Mouse (Mus musculus) intestine, embryonic 15.5 days (tissue): ENCODE measurements around the gene Adamtsl5. TPM values are rescaled to one million over a fixed set of nuclear protein-coding genes. Genes with fewer than 3 reads are reported as not detected.

ENCODE experiments used
- ATAC-seq: fragments of 200-750 bp; cut with Nextera tagmentation; 2 replicates; pipeline ENCODE4 v1.8.0; 2017; ENCODE audit warnings: moderate TSS enrichment, moderate library complexity
- H3K27ac ChIP-seq: fragments of 300-500 bp; sonication (generic); 2 replicates; pipeline ENCODE4 v1.5.1; 2015; ENCODE audit warnings: mild to moderate bottlenecking, inconsistent platforms
- H3K27me3 ChIP-seq: fragments of 300-500 bp; sonication (generic); replicated peaks from 2 replicates; pipeline ENCODE4 v1.6.1; 2015; ENCODE audit warnings: inconsistent platforms
- H3K36me3 ChIP-seq: fragments of 300-500 bp; sonication (generic); 2 replicates; pipeline ENCODE4 v1.6.1; 2015; ENCODE audit warnings: inconsistent platforms
- H3K4me1 ChIP-seq: fragments of 300-500 bp; sonication (generic); replicated peaks from 2 replicates; pipeline ENCODE4 v1.6.1; 2015; ENCODE audit warnings: inconsistent platforms
- H3K4me2 ChIP-seq: fragments of 300-500 bp; sonication (generic); replicated peaks from 2 replicates; pipeline ENCODE4 v1.6.1; 2015; ENCODE audit warnings: mild to moderate bottlenecking, inconsistent platforms
- H3K4me3 ChIP-seq: fragments of 300-500 bp; sonication (generic); replicated peaks from 2 replicates; pipeline ENCODE4 v1.5.1; 2015; ENCODE audit warnings: inconsistent platforms
- H3K9ac ChIP-seq: fragments of 300-500 bp; sonication (generic); 2 replicates; pipeline ENCODE4 v1.6.1; 2015; ENCODE audit warnings: inconsistent platforms
- H3K9me3 ChIP-seq: fragments of 300-500 bp; sonication (generic); 2 replicates; pipeline ENCODE4 v1.6.1; 2016; ENCODE audit warnings: inconsistent platforms
- WGBS: fragments of 180-500 bp; shearing (Covaris S2); methylation state at CpG from one replicate; pipeline ENCODE4 v1.1.7; 2015; 5-methylcytosine and 5-hydroxymethylcytosine counted together
- polyA plus RNA-seq: library from polyadenylated mRNA; unstranded; fragments of >200 nt; fragmentation: Nextera tagmentation; extraction: Ambion mirVana; gene quantifications from 2 replicates; pipeline ENCODE4 v1.2.1, GENCODE M21; 2015

Adamtsl5 gene
- polyA plus RNA-seq = 19.3 and 20.4 TPM in 2 replicates

- Histone ChIP-seq H3K9ac (peak within 1 kb of the TSS; percentile 56), H3K27ac (0 out of 2 replicates have a peak within 1 kb of the TSS, but pooled peaks have one; percentile 2), H3K9me3 (no peaks in the 10 kb centered on the region), H3K36me3 (no peaks in the 10 kb centered on the region), H3K27me3 (peaks cover 66% of the 10 kb centered on the region), H3K4me1 (peaks cover 47% of the 10 kb centered on the region), H3K4me2 (peak within 1 kb of the TSS; percentile 77), H3K4me3 (peak within 1 kb of the TSS; percentile 44)
- WGBS = 2% methylated on average over 42 of the region's 42 CpGs
- peak; percentile 52 for ATAC-seq
Observed at GRCm38 (mm10) chr10:80348244-80348781, at the start of gene Adamtsl5. Gene Adamtsl5 (minus strand): TSS chr10:80348412.

- ATAC-seq = no peak
- peaks cover 24% of the 10 kb centered on the region for H3K4me1 ChIP-seq
- no peaks in the 10 kb centered on the region for H3K27me3 ChIP-seq
- H3K36me3 ChIP-seq = peaks cover 40% of the 10 kb centered on the region
- H3K4me3 ChIP-seq = peak overlapping the region; percentile 74
- no peaks in the 10 kb centered on the region for H3K9me3 ChIP-seq
- peak overlapping the region; percentile 85 for H3K4me2 ChIP-seq
- H3K27ac ChIP-seq = peak overlapping the region; percentile 99
- 42% methylated on average over 8 of the region's 8 CpGs for WGBS
- peak overlapping the region; percentile 93 for H3K9ac ChIP-seq
Observed at GRCm38 (mm10) chr10:80397524-80398173, 49.4 kb upstream of the Adamtsl5 start.

- H3K36me3 ChIP-seq = peaks cover 41% of the 10 kb centered on the region
- peaks cover 24% of the 10 kb centered on the region for H3K4me1 ChIP-seq
- H3K9ac ChIP-seq = peak overlapping the region; percentile 93; the same call in 1 of the 2 replicates
- no peak for ATAC-seq
- peak overlapping the region; percentile 85 for H3K4me2 ChIP-seq
- H3K27me3 ChIP-seq = no peaks in the 10 kb centered on the region
- H3K9me3 ChIP-seq = no peaks in the 10 kb centered on the region
- WGBS = 85% methylated on average over 11 of the region's 11 CpGs
- H3K4me3 ChIP-seq = peak overlapping the region; percentile 74
- H3K27ac ChIP-seq = peak overlapping the region; percentile 2; the same call in 1 of the 2 replicates
Observed at GRCm38 (mm10) chr10:80396822-80397523, 48.8 kb upstream of the Adamtsl5 start.

DNA sequence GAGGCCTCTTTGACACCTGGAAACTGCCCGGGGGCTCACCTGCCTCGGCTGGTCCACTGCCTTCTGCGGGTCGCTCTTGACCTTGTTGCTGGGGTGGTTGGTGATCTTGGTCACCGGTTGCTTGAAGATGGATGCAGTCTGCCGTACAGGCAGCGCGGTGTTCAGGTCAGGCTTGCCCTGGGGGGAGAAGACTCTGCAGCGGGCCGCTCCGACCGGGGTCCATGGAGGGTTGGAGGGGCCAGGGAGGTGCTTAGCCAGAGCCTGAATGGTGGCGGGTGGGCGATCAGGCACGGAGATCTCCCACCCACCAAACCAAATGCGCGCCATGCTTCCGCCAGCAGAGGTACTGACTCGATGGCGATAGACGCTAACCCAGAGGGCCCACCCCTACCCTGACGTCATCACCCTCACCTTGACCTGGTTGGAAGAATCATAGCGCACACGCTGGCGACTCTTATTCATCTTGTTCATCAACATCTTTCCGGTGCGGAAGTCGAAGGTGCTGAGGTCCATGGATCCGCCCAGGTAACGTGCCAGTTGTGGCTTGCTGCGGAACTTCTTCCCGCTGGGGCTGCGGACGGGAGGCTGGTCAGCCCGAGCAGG lies 46.9 kb upstream of the Adamtsl5 start:
- Histone ChIP-seq H3K27ac (no peak overlapping the region), H3K9me3 (no peaks in the 10 kb centered on the region), H3K4me3 (no peak overlapping the region), H3K4me1 (peaks cover 16% of the 10 kb centered on the region), H3K9ac (no peak overlapping the region), H3K36me3 (peaks cover 38% of the 10 kb centered on the region), H3K27me3 (no peaks in the 10 kb centered on the region), H3K4me2 (no peak overlapping the region)
- 95% methylated on average over 35 of the region's 35 CpGs for WGBS
- no peak for ATAC-seq

DNA sequence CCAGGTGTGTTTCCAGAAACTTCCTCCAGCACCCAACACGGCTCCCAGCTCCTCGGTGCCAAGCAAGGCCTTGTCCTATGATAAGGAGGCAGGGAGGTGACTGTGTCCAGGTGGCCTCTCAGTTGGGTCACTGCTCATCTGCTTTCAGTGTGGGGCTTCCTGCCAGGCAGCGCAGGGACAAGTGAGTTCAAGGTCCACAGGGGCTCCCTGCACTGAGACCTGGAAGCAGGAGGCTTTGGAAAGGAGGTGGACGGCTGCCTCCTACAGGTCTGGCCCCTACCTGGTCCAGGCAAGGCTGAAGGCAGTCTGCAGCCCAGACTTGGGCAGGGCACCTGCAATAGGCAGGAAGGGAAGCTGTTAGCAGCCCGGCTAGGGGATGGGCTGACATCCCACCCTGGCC lies 44.5 kb upstream of the Adamtsl5 start:
- peaks cover 38% of the 10 kb centered on the region for H3K36me3 ChIP-seq
- whole genome bisulfite sequencing = 78% methylated on average over 5 of the region's 5 CpGs
- no peak for ATAC-seq
- no peak overlapping the region for H3K4me2 ChIP-seq
- H3K27me3 ChIP-seq = no peaks in the 10 kb centered on the region
- peaks cover 18% of the 10 kb centered on the region for H3K4me1 ChIP-seq
- H3K9me3 ChIP-seq = no peaks in the 10 kb centered on the region
- H3K4me3 ChIP-seq = no peak overlapping the region
- no peak overlapping the region for H3K27ac ChIP-seq
- no peak overlapping the region for H3K9ac ChIP-seq

- WGBS = 65% methylated on average over 9 of the region's 9 CpGs
- H3K36me3 ChIP-seq = peaks cover 38% of the 10 kb centered on the region
- no peak overlapping the region for H3K4me3 ChIP-seq
- no peaks in the 10 kb centered on the region for H3K27me3 ChIP-seq
- no peak overlapping the region for H3K4me2 ChIP-seq
- no peak overlapping the region for H3K9ac ChIP-seq
- H3K9me3 ChIP-seq = no peaks in the 10 kb centered on the region
- no peak overlapping the region for H3K27ac ChIP-seq
- peaks cover 12% of the 10 kb centered on the region for H3K4me1 ChIP-seq
- no peak for ATAC-seq
Observed at GRCm38 (mm10) chr10:80390697-80391096, 42.5 kb upstream of the Adamtsl5 start.

GRCm38 (mm10) chr10:80389185-80389708 lies 41.0 kb upstream of the Adamtsl5 start:
- peaks cover 25% of the 10 kb centered on the region for H3K36me3 ChIP-seq
- no peak for ATAC-seq
- 61% methylated on average over 4 of the region's 4 CpGs for WGBS

GRCm38 (mm10) chr10:80388731-80389130 lies 40.5 kb upstream of the Adamtsl5 start:
- H3K36me3 ChIP-seq = peaks cover 21% of the 10 kb centered on the region
- no peaks in the 10 kb centered on the region for H3K27me3 ChIP-seq
- H3K4me1 ChIP-seq = peaks cover 30% of the 10 kb centered on the region
- no peak overlapping the region for H3K4me2 ChIP-seq
- H3K27ac ChIP-seq = no peak overlapping the region
- no peaks in the 10 kb centered on the region for H3K9me3 ChIP-seq
- ATAC-seq = no peak
- peak overlapping the region; percentile 73; the same call in 1 of the 2 replicates for H3K9ac ChIP-seq
- H3K4me3 ChIP-seq = no peak overlapping the region
- 16% methylated on average over 2 of the region's 2 CpGs for WGBS

More at GRCm38 (mm10) chr10:80389185-80389708, 41.0 kb upstream of the Adamtsl5 start:
- Histone ChIP-seq H3K27ac (no peak overlapping the region), H3K9me3 (no peaks in the 10 kb centered on the region), H3K9ac (no peak overlapping the region), H3K4me2 (no peak overlapping the region), H3K27me3 (no peaks in the 10 kb centered on the region), H3K4me1 (peaks cover 27% of the 10 kb centered on the region), H3K4me3 (no peak overlapping the region)

- H3K36me3 ChIP-seq = peaks cover 14% of the 10 kb centered on the region
- WGBS = 2% methylated on average over 8 of the region's 61 CpGs
- H3K4me1 ChIP-seq = peaks cover 34% of the 10 kb centered on the region
- ATAC-seq = peak; percentile 66
- H3K27ac ChIP-seq = peak within 1 kb of the TSS; percentile 74
- no peaks in the 10 kb centered on the region for H3K27me3 ChIP-seq
- H3K9me3 ChIP-seq = no peaks in the 10 kb centered on the region
- H3K4me3 ChIP-seq = peak within 1 kb of the TSS; percentile 89
- H3K4me2 ChIP-seq = peak within 1 kb of the TSS; percentile 88
- peak within 1 kb of the TSS; percentile 88 for H3K9ac ChIP-seq
Observed at GRCm38 (mm10) chr10:80387522-80387959, 39.3 kb upstream of the Adamtsl5 start, which contains the start of gene Mex3d. Gene Mex3d (minus strand): TSS chr10:80387659.

- Histone ChIP-seq H3K27ac (peak overlapping the region; percentile 74), H3K4me2 (peak overlapping the region; percentile 85), H3K4me1 (peaks cover 34% of the 10 kb centered on the region), H3K36me3 (peaks cover 15% of the 10 kb centered on the region), H3K9ac (peak overlapping the region; percentile 88), H3K4me3 (peak overlapping the region; percentile 89), H3K9me3 (no peaks in the 10 kb centered on the region), H3K27me3 (no peaks in the 10 kb centered on the region)
- under 1% methylated on average over 75 of the region's 94 CpGs for WGBS
- peak; percentile 15 for ATAC-seq
Observed at GRCm38 (mm10) chr10:80386735-80387471, 38.7 kb upstream of the Adamtsl5 start.
